Mouse (Mus musculus) ES-CJ7 (cell line): ENCODE measurements around the gene Adat3.

Source experiments
- DNase-seq: peaks from one replicate; pipeline ENCODE4 v3.0.0; 2011; ENCODE audit warnings: low read depth, low spot score

The Adat3 gene

GRCm38 (mm10) chr10:80650392-80650791 is 47.7 kb downstream of the Adat3 start:
- no peak for DNase-seq

GRCm38 (mm10) chr10:80653156-80653720 is 50.6 kb downstream of the Adat3 start:
- no peak for DNase-seq

- no peak for DNase-seq
Observed at GRCm38 (mm10) chr10:80654866-80655265, 52.2 kb downstream of the Adat3 start.

- DNase-seq, result no peak
Observed at GRCm38 (mm10) chr10:80655406-80656129, 52.9 kb downstream of the Adat3 start.

- peak; percentile 99 for DNase-seq
Observed at GRCm38 (mm10) chr10:80656130-80656862, 53.6 kb downstream of the Adat3 start.

GRCm38 (mm10) chr10:80656863-80657623 is 54.4 kb downstream of the Adat3 start, which contains the start of gene Btbd2:
TSS of gene Btbd2 (minus strand) at chr10:80657071.
- DNase-seq, result peak; percentile 76
